Mouse (Mus musculus): ENCODE measurements around the gene Olfr1321. TPM values are rescaled to one million over a fixed set of nuclear protein-coding genes. Genes with fewer than 3 reads are reported as not detected.
A peak's percentile ranks its signal among the peaks of the same experiment; 100 is the strongest.

Gene Olfr1321
- total RNA-seq (2021): not detected in 2 replicates
- long read RNA-seq, experiment 1: 0 reads
- long read RNA-seq, experiment 2: 0 reads

GRCm38 (mm10) chrX:49734959-49735358 lies at the start of gene Olfr1321:
Gene Olfr1321 (minus strand): TSS chrX:49735059.
- no peak for DNase-seq

DNA sequence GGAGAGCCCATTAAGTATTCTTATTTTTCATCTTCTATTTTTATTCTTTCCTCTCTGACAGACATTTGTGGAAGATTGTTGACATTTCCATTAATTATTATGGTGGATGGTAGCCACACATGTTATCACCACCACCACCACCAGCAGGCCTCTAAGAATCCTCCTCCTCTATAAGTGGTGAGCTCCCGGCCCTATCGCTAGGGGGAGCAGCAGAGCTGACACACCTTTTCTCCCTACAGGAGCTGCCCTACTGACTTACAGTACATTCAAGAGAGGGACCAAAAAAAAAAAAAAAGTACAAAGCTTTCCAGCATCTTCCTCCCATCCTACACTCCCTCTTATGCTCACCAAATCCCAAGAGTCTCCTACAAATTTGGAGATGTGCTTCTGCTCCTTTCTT lies 36.0 kb upstream of the Olfr1321 start:
- peak; percentile 24 for DNase-seq

DNA sequence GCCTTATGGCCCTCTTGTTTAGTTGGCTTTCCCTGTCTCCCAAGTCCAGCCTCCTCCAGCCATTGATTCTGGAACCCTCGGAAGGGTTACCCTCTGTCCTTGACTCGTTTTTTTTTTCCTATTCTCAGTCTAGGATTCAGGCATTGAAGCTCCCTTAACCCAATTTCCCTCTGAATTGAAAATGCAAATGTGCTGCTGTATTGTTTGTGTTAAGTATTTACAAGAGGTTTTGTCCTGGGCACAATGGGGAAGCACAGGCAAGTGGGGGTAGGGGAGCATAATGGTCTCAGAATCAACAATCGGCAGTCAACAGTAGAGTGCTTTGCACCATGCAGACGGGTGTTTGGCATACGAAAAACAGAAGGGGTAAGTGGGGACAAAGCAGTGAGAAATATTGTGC lies 10.3 kb upstream of the Olfr1321 start:
- DNase-seq: no peak

Other genes with a start within 250 kb of the Olfr1321 start
- gene Olfr1320, start 62.7 kb downstream of the Olfr1321 start, total RNA-seq (2021): not detected in 2 replicates
- 1.6 and 1.8 TPM in 2 replicates for gene Igsf1, start 62.7 kb upstream of the Olfr1321 start, total RNA-seq (2021)
- not detected in 2 replicates for gene Olfr1322, start 156.4 kb upstream of the Olfr1321 start, total RNA-seq (2021)

Data from adrenal gland, postnatal 14 days (tissue).